Mouse (Mus musculus): ENCODE data around the gene Plekhs1. TPM values are rescaled to one million over a fixed set of nuclear protein-coding genes. Genes with fewer than 3 reads are reported as not detected.
"Not testable (repeated sequence)": the region's sequence is repeated elsewhere in the genome, so short reads cannot be mapped to it uniquely, and the experiment has no call there.

Gene Plekhs1
- polyA plus RNA-seq, 1 experiment from 2014 or later = 0.49 TPM

- H3K36me3 ChIP-seq = no peaks in the 10 kb centered on the region
- H3K4me2 ChIP-seq (replicated peaks) = no peak overlapping the region
- no peaks in the 10 kb centered on the region for H3K27me3 ChIP-seq (replicated peaks)
- 63% methylated on average over 7 of the region's 7 CpGs for WGBS
- H3K4me3 ChIP-seq (replicated peaks) = no peak overlapping the region
- peaks cover 7% of the 10 kb centered on the region for H3K4me1 ChIP-seq (replicated peaks)
- H3K27ac ChIP-seq = no peak overlapping the region
- H3K9me3 ChIP-seq = no peaks in the 10 kb centered on the region
- no peak for ATAC-seq
- no peak overlapping the region for H3K9ac ChIP-seq
Observed at GRCm38 (mm10) chr19:56486926-56487325, 25.5 kb downstream of the Plekhs1 start.

GRCm38 (mm10) chr19:56487339-56487738 lies 25.9 kb downstream of the Plekhs1 start:
- H3K4me1 ChIP-seq (replicated peaks) = peaks cover 7% of the 10 kb centered on the region
- H3K9ac ChIP-seq = no peak overlapping the region
- ATAC-seq = no peak
- H3K36me3 ChIP-seq = no peaks in the 10 kb centered on the region
- H3K4me3 ChIP-seq (replicated peaks) = no peak overlapping the region
- 96% methylated on average over 2 of the region's 2 CpGs for WGBS
- no peaks in the 10 kb centered on the region for H3K9me3 ChIP-seq
- no peak overlapping the region for H3K4me2 ChIP-seq (replicated peaks)
- H3K27me3 ChIP-seq (replicated peaks) = no peaks in the 10 kb centered on the region
- H3K27ac ChIP-seq = no peak overlapping the region

DNA sequence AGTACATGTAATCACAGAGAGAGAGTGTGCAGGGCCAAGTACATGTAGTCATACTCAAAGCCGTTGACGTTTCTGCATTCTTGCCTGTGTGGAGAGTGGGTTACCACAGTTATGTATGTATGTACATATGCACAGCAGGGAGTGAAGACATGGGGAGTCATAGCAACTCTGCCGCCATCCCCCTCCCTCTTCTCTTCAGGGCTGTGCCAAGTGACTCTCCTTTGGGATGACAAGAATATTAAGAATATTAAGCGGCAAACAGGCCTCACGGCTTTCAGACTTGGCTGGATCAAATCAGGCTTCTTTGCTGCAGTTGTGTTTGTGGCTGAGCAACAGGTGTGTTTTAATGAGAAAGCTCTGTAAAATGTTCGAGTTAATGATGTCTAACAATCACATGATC lies 28.2 kb downstream of the Plekhs1 start:
- Histone ChIP-seq H3K4me1 (replicated peaks) (peaks cover 7% of the 10 kb centered on the region), H3K4me3 (replicated peaks) (no peak overlapping the region), H3K9ac (no peak overlapping the region), H3K36me3 (no peaks in the 10 kb centered on the region), H3K27ac (no peak overlapping the region), H3K9me3 (no peaks in the 10 kb centered on the region), H3K4me2 (replicated peaks) (no peak overlapping the region), H3K27me3 (replicated peaks) (no peaks in the 10 kb centered on the region)
- no peak for ATAC-seq
- WGBS = 78% methylated on average over 6 of the region's 6 CpGs

- H3K27me3 ChIP-seq (replicated peaks); H3K4me2 ChIP-seq (replicated peaks); H3K9me3 ChIP-seq; H3K4me1 ChIP-seq (replicated peaks); H3K36me3 ChIP-seq; ATAC-seq; H3K27ac ChIP-seq; H3K4me3 ChIP-seq (replicated peaks); H3K9ac ChIP-seq: not testable (repeated sequence)
- no CpG with 5 or more reads among the region's 2 CpGs for WGBS
Observed at GRCm38 (mm10) chr19:56494157-56494556, 32.7 kb downstream of the Plekhs1 start.

- H3K4me2 ChIP-seq (replicated peaks); H3K4me3 ChIP-seq (replicated peaks); ATAC-seq; H3K36me3 ChIP-seq; H3K9me3 ChIP-seq; H3K4me1 ChIP-seq (replicated peaks); H3K9ac ChIP-seq; H3K27me3 ChIP-seq (replicated peaks); H3K27ac ChIP-seq: not testable (repeated sequence)
- no CpG with 5 or more reads among the region's 5 CpGs for WGBS
Observed at GRCm38 (mm10) chr19:56503069-56503468, 41.6 kb downstream of the Plekhs1 start.

GRCm38 (mm10) chr19:56503525-56503924 lies 42.1 kb downstream of the Plekhs1 start:
- H3K27ac ChIP-seq; H3K4me2 ChIP-seq (replicated peaks); H3K9me3 ChIP-seq; H3K4me1 ChIP-seq (replicated peaks); ATAC-seq; H3K36me3 ChIP-seq; H3K9ac ChIP-seq; H3K27me3 ChIP-seq (replicated peaks); H3K4me3 ChIP-seq (replicated peaks): not testable (repeated sequence)
- no CpG with 5 or more reads among the region's 5 CpGs for WGBS

GRCm38 (mm10) chr19:56511207-56511606 lies 49.8 kb downstream of the Plekhs1 start:
- H3K4me2 ChIP-seq (replicated peaks); H3K9ac ChIP-seq; H3K9me3 ChIP-seq; ATAC-seq; H3K4me1 ChIP-seq (replicated peaks); H3K36me3 ChIP-seq; H3K4me3 ChIP-seq (replicated peaks); H3K27ac ChIP-seq; H3K27me3 ChIP-seq (replicated peaks): not testable (repeated sequence)
- WGBS = no CpG with 5 or more reads among the region's 4 CpGs

DNA sequence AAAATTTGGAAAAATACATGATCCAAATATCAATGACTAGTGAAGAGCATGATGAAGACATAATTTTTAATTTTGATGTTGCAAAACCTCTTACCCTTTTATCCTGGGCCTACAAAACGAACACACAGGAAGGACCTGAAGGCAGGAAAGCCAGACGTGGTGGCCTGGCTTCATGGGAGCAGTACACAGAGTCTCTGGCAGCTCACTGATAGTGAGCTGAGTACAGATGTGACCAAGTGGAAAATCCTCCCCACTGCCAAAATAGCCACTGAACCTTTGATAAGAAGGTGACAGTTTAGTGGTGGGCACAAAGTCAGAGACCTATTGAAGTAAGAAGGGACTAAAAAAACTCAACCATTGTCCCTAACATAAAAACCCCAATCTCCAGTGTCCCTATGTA lies 52.1 kb downstream of the Plekhs1 start:
- not testable (repeated sequence) for H3K9ac ChIP-seq; H3K4me1 ChIP-seq (replicated peaks); H3K9me3 ChIP-seq; H3K27ac ChIP-seq; H3K27me3 ChIP-seq (replicated peaks); ATAC-seq; H3K36me3 ChIP-seq; H3K4me2 ChIP-seq (replicated peaks); H3K4me3 ChIP-seq (replicated peaks)
- no CpG with 5 or more reads among the region's 2 CpGs for WGBS

DNA sequence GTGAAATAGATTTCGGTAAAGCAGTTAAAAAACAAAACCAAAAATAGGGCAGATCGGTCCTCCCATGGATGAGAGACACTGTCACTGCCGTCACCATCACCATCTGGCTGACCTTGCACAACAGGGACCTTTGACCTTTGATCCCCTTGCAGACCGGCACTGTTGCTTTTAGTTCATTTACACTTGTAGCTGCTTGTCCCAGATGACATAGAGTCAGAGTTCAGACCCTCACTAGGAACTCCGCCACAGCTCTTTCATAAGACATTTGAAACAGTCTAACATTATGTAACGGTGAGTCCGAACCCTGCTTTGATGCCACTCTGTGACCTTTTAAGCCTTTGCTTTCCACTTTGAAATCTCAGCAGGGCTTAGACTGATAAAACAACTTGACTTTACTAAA lies 58.0 kb downstream of the Plekhs1 start:
- ATAC-seq; H3K4me2 ChIP-seq (replicated peaks); H3K4me1 ChIP-seq (replicated peaks); H3K27me3 ChIP-seq (replicated peaks); H3K9me3 ChIP-seq; H3K27ac ChIP-seq; H3K4me3 ChIP-seq (replicated peaks); H3K36me3 ChIP-seq; H3K9ac ChIP-seq: not testable (repeated sequence)
- no CpG with 5 or more reads among the region's 7 CpGs for WGBS

GRCm38 (mm10) chr19:56530529-56530928 lies 69.1 kb downstream of the Plekhs1 start:
- not testable (repeated sequence) for H3K27me3 ChIP-seq (replicated peaks); H3K9ac ChIP-seq; H3K4me3 ChIP-seq (replicated peaks); H3K4me1 ChIP-seq (replicated peaks); H3K4me2 ChIP-seq (replicated peaks); H3K27ac ChIP-seq; H3K9me3 ChIP-seq; ATAC-seq; H3K36me3 ChIP-seq
- WGBS = no CpG with 5 or more reads among the region's 11 CpGs

- Histone ChIP-seq H3K4me3 (replicated peaks) (no peak overlapping the region), H3K27ac (no peak overlapping the region), H3K9ac (no peak overlapping the region), H3K36me3 (no peaks in the 10 kb centered on the region), H3K4me2 (replicated peaks) (no peak overlapping the region), H3K27me3 (replicated peaks) (no peaks in the 10 kb centered on the region), H3K9me3 (no peaks in the 10 kb centered on the region), H3K4me1 (replicated peaks) (peaks cover 3% of the 10 kb centered on the region; the same call in 1 of the 2 replicates)
- ATAC-seq = no peak
- WGBS = 79% methylated on average over 12 of the region's 12 CpGs
Observed at GRCm38 (mm10) chr19:56531251-56531650, 69.8 kb downstream of the Plekhs1 start.

GRCm38 (mm10) chr19:56533291-56534071 lies 72.0 kb downstream of the Plekhs1 start:
- no peaks in the 10 kb centered on the region for H3K27me3 ChIP-seq (replicated peaks)
- H3K9ac ChIP-seq = no peak overlapping the region
- H3K4me2 ChIP-seq (replicated peaks) = no peak overlapping the region
- 62% methylated on average over 14 of the region's 14 CpGs for WGBS
- H3K4me1 ChIP-seq (replicated peaks) = peaks cover 3% of the 10 kb centered on the region; the same call in 1 of the 2 replicates
- H3K9me3 ChIP-seq = no peaks in the 10 kb centered on the region
- no peaks in the 10 kb centered on the region for H3K36me3 ChIP-seq
- H3K4me3 ChIP-seq (replicated peaks) = no peak overlapping the region
- peak overlapping the region; percentile 44 for H3K27ac ChIP-seq
- ATAC-seq = peak; percentile 41; the same call in 1 of the 2 replicates

- Histone ChIP-seq H3K9ac (no peak overlapping the region), H3K27ac (no peak overlapping the region), H3K4me2 (replicated peaks) (no peak overlapping the region), H3K9me3 (no peaks in the 10 kb centered on the region), H3K4me3 (replicated peaks) (no peak overlapping the region), H3K36me3 (0 out of 2 replicates have a peak, but pooled peaks cover 2% of the 10 kb centered on the region), H3K27me3 (replicated peaks) (no peaks in the 10 kb centered on the region), H3K4me1 (replicated peaks) (peaks cover 3% of the 10 kb centered on the region; the same call in 1 of the 2 replicates)
- 83% methylated on average over 3 of the region's 3 CpGs for WGBS
- ATAC-seq = no peak
Observed at GRCm38 (mm10) chr19:56534337-56534736, 72.9 kb downstream of the Plekhs1 start.
